Mouse (Mus musculus) embryonic facial prominence, embryonic 12.5 days (tissue): ENCODE results near the gene Rtkn. TPM values are rescaled to one million over a fixed set of nuclear protein-coding genes. Genes with fewer than 3 reads are reported as not detected.

ENCODE experiments used
- ATAC-seq: fragments of 200-750 bp; cut with Nextera tagmentation; 2 replicates; pipeline ENCODE4 v1.8.0; 2017; ENCODE audit not compliant: insufficient number of reproducible peaks, insufficient read depth, low FRiP score, low TSS enrichment
- H3K27ac ChIP-seq: fragments of 300-500 bp; sonication (generic); 2 replicates; pipeline ENCODE4 v1.5.1; 2016; ENCODE audit warnings: mild to moderate bottlenecking
- H3K27me3 ChIP-seq: fragments of 300-500 bp; sonication (generic); 2 replicates; pipeline ENCODE4 v1.6.1; 2016; ENCODE audit warnings: mild to moderate bottlenecking, moderate library complexity
- H3K36me3 ChIP-seq: fragments of 300-500 bp; sonication (generic); 2 replicates; pipeline ENCODE4 v1.6.1; 2016; ENCODE audit warnings: mild to moderate bottlenecking
- H3K4me1 ChIP-seq: fragments of 300-500 bp; sonication (generic); 2 replicates; pipeline ENCODE4 v1.6.1; 2016
- H3K4me2 ChIP-seq: fragments of 300-500 bp; sonication (generic); replicated peaks from 2 replicates; pipeline ENCODE4 v1.6.1; 2016; ENCODE audit warnings: mild to moderate bottlenecking, moderate library complexity
- H3K4me3 ChIP-seq: fragments of 300-500 bp; sonication (generic); 2 replicates; pipeline ENCODE4 v1.5.1; 2016; ENCODE audit warnings: mild to moderate bottlenecking
- H3K9ac ChIP-seq: fragments of 300-500 bp; sonication (generic); 2 replicates; pipeline ENCODE4 v1.6.1; 2016; ENCODE audit warnings: mild to moderate bottlenecking, moderate library complexity
- H3K9me3 ChIP-seq: fragments of 300-500 bp; sonication (generic); 2 replicates; pipeline ENCODE4 v1.6.1; 2016; ENCODE audit warnings: mild to moderate bottlenecking, moderate library complexity
- WGBS: fragments of 180-500 bp; shearing (Covaris S2); methylation state at CpG from one replicate; pipeline ENCODE4 v1.1.7; 2016; 5-methylcytosine and 5-hydroxymethylcytosine counted together
- polyA plus RNA-seq: library from polyadenylated mRNA; unstranded; fragments of >200 nt; fragmentation: Nextera tagmentation; extraction: Ambion mirVana; gene quantifications from 2 replicates; pipeline ENCODE4 v1.2.1, GENCODE M21; 2016

Rtkn gene
- polyA plus RNA-seq: 51.3 and 54.6 TPM in 2 replicates

DNA sequence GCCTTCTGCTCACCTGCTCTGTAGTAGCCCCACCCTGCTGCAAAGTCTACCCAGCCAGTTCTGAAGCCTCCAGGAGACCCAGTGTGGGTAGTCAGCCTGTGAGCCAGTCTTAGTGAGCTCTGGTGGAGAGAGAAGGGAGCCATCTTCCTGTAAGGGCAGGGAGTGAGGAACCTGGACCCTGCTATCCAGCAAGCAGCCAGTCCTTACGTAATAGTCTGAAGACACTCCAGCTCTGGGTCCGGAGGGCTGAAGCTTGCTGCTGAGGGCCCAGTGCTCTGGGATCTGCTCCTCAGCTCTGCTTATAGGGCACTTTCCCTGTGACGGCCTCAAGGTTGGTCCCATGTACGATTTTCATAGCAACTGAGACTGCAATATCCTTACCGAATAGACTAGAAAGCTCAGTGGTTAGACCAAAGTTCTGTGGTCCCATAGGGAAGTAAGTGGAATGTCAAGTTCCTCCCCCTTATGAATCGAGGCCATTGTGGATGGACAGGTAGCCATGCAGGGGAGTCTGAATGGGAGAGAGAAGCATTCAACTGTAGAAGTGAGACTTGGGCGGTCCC is at the start of gene Rtkn:
Gene Rtkn, plus strand, starts transcription at position 513 of the 563 bp plus-strand sequence.
- Histone ChIP-seq H3K27me3 (no peaks in the 10 kb centered on the region), H3K4me1 (peaks cover 38% of the 10 kb centered on the region), H3K36me3 (no peaks in the 10 kb centered on the region), H3K27ac (peak within 1 kb of the TSS; percentile 100), H3K4me2 (peak within 1 kb of the TSS; percentile 70), H3K4me3 (peak within 1 kb of the TSS; percentile 51), H3K9ac (peak within 1 kb of the TSS; percentile 83), H3K9me3 (no peaks in the 10 kb centered on the region)
- ATAC-seq: no peak
- WGBS: 58% methylated on average over 7 of the region's 7 CpGs

DNA sequence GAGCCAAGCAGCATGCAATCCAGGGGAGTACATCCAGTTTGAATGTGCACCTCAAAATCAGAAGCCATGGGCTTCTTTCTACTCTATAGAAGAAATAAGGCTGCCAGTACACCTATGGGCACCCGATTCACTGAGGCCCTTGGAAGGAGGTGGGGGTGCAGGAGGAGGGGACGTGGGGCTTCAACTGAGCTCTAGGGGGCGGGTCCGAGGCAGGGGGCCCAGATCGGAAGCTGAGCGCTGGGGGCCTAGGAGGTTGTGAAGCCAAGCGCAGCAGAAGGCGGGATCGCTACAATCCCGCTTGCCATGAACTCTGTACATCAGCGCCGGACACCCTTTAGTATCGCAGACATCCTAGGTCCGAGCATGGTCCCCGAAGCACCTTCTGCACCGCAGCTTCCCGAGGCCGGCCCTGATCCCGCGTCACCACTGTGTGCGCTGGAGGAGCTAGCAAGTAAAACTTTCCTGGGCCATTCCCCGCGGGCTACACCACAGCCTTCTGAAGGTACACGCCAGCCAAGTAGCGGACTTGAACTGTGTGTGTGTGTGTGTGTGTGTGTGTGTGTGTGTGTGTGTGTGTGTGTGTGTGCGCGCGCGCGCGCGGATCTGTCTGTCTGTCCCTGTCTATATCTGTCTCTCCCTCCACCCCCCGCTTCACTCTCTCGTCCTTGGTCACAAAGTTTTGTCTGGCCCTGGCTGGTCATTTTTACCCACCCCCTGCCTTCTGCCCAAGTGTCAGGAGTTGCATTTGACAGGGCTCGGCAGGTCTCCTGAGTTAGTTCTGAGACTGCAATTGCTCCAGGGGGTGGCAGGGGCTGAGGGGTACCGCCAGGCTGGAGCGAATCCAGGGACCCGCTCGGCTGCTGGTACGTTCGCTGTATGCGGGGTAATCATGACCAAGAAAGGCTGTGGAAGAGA is 48.9 kb upstream of the Rtkn start, which contains the start of gene Lbx2:
Gene Lbx2, plus strand, starts transcription at position 247 of the 915 bp plus-strand sequence.
- no peak within 1 kb of the TSS for H3K27ac ChIP-seq
- H3K27me3 ChIP-seq: peaks cover 90% of the 10 kb centered on the region
- peaks cover 33% of the 10 kb centered on the region for H3K4me1 ChIP-seq
- H3K9ac ChIP-seq: no peak within 1 kb of the TSS
- no peaks in the 10 kb centered on the region for H3K9me3 ChIP-seq
- H3K4me3 ChIP-seq: peak within 1 kb of the TSS; percentile 25
- 5% methylated on average over 42 of the region's 42 CpGs for WGBS
- H3K36me3 ChIP-seq: peaks cover 7% of the 10 kb centered on the region
- ATAC-seq: no peak
- peak within 1 kb of the TSS; percentile 40 for H3K4me2 ChIP-seq

DNA sequence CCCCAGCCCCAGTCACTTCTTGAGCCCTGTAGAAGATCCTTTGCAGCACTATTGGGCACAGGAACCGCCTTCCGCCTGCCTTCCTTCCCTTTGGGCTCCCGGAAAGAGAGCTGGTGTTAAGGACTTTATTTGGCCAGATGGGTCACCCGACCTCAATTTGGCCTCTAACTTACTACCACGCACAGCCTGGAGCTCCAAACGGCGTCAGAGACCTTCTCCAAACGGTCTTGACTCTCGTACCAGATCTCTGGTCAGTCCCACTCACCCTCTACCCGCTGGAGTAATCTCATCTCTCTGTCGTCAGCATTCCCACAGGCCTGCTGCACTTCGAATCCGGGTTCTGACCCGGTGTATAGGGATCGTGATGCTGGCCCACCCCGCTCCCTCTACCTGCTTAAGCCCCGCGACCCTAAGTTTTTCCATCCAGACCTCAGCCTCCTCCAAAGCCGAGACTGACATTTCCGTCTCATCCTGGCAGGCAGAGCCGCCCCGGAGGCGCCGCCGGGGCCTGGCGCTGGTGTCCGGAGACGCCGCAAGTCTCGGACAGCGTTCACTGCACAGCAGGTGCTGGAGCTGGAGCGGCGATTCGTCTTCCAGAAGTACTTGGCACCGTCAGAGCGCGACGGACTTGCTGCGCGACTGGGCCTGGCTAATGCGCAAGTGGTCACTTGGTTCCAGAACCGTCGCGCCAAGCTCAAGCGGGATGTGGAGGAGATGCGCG is 47.9 kb upstream of the Rtkn start:
- H3K4me3 ChIP-seq: peak overlapping the region; percentile 25
- H3K9me3 ChIP-seq: no peaks in the 10 kb centered on the region
- no peak for ATAC-seq
- peak overlapping the region; percentile 40 for H3K4me2 ChIP-seq
- no peak overlapping the region for H3K27ac ChIP-seq
- WGBS: 1% methylated on average over 47 of the region's 47 CpGs
- no peak overlapping the region for H3K9ac ChIP-seq
- H3K4me1 ChIP-seq: peaks cover 33% of the 10 kb centered on the region
- H3K36me3 ChIP-seq: no peaks in the 10 kb centered on the region
- H3K27me3 ChIP-seq: peaks cover 86% of the 10 kb centered on the region

DNA sequence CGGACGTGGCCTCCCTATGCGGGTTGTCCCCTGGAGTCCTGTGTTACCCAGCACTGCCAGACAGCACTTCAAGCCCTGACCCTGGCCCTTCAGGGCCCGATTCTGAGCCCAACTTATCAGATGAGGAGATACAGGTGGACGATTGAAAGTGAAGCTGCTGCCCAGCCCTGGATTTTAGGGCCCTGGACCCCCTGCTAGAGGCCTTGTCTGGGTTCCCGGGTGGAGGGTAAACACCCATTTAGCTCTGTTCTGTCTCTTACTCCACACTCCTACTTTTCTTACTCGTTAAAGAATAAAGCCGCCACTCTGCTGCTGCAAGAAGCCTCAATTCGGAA is 47.4 kb upstream of the Rtkn start:
- no peak overlapping the region for H3K9ac ChIP-seq
- ATAC-seq: no peak
- H3K27ac ChIP-seq: no peak overlapping the region
- H3K4me2 ChIP-seq: peak overlapping the region; percentile 40
- peaks cover 81% of the 10 kb centered on the region for H3K27me3 ChIP-seq
- peaks cover 33% of the 10 kb centered on the region for H3K4me1 ChIP-seq
- peak overlapping the region; percentile 25 for H3K4me3 ChIP-seq
- no peaks in the 10 kb centered on the region for H3K36me3 ChIP-seq
- WGBS: 5% methylated on average over 9 of the region's 9 CpGs
- no peaks in the 10 kb centered on the region for H3K9me3 ChIP-seq

DNA sequence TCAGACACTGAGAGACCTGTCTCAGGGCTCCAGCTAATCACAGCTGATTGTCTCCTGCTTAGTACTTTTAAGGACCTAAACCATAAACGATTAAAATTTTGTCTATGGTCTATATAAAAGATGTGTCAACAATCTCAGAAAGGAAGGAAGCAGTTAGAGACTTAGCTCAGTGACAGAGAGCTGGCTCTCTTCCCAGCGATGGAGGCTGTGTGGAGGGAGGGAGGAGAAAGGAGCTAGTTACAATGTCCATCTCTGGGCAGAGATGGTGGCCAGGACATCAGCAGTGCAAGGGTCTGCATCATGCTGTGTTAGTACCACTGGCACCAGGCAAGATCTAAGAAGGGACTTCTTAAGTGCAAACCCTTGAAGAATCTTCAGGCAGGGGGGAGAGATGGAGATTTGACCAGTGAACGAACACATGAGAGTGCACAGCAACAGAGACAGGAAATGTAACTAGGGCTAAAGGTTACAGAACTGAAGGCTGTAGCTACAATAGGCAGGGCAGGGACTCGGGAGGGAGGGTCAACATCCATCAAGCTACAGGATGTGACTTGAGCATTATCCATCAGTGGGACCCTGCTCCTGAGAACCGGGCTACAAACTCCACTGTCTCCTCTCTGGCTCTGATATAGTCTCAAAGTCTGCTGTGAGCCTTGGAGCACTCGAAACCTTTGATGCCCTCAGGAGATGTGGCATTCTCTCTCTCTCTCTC is 42.7 kb upstream of the Rtkn start:
- H3K9me3 ChIP-seq: no peaks in the 10 kb centered on the region
- peaks cover 41% of the 10 kb centered on the region for H3K27me3 ChIP-seq
- H3K4me1 ChIP-seq: peaks cover 5% of the 10 kb centered on the region; the same call in 1 of the 2 replicates
- ATAC-seq: no peak
- H3K4me2 ChIP-seq: no peak overlapping the region
- H3K9ac ChIP-seq: no peak overlapping the region
- no peak overlapping the region for H3K4me3 ChIP-seq
- H3K27ac ChIP-seq: no peak overlapping the region
- 37% methylated on average over 6 of the region's 6 CpGs for WGBS
- no peaks in the 10 kb centered on the region for H3K36me3 ChIP-seq

DNA sequence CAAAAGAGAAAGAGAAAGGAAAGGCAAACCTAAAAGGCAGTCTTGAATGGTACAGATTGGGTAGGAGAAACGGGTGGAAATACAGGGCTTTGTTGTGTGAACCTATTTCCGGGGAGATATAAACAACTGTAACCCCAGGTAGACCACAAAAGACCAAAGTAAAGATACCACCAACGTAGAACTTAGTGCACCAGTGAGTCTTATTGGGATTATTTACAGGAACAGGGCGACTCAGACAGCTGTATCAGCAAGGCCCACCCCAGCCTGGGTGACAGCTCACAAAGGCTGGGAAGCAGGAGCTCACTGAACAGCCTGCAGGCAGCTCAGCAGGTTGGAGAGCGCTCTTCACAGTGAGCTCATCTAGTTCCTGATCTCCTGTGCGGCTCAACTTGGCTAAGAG is 39.3 kb upstream of the Rtkn start:
- Histone ChIP-seq H3K27ac (no peak overlapping the region), H3K4me1 (no peaks in the 10 kb centered on the region), H3K36me3 (no peaks in the 10 kb centered on the region), H3K4me3 (no peak overlapping the region), H3K9ac (no peak overlapping the region), H3K4me2 (no peak overlapping the region), H3K9me3 (no peaks in the 10 kb centered on the region), H3K27me3 (peaks cover 11% of the 10 kb centered on the region)
- 51% methylated on average over 6 of the region's 6 CpGs for WGBS
- no peak for ATAC-seq

DNA sequence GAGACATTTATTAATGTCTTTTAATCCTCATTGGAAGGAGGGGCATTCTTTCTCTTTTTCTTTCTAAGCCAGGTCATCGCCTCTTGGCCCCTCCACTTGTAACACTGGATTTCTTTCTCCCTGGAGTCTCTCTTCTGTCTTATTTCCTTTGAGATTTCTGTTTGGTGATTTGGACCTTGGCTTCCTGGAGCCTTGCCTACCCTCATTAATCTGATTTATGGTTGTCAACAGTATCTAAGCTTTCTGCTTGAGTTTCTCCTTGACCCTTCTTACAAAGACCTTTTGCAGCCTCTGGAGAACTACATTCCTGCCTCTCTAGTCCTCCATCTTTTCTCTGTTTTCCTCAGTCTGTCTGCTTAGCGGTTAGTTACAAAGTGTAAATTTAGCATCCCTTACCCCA is 36.9 kb upstream of the Rtkn start:
- Histone ChIP-seq H3K4me2 (no peak overlapping the region), H3K27ac (no peak overlapping the region), H3K4me3 (no peak overlapping the region), H3K9ac (no peak overlapping the region), H3K27me3 (peaks cover 13% of the 10 kb centered on the region; the same call in 1 of the 2 replicates), H3K9me3 (no peaks in the 10 kb centered on the region), H3K4me1 (peaks cover 11% of the 10 kb centered on the region), H3K36me3 (no peaks in the 10 kb centered on the region)
- no peak for ATAC-seq
- WGBS: 82% methylated on average over 2 of the region's 2 CpGs

DNA sequence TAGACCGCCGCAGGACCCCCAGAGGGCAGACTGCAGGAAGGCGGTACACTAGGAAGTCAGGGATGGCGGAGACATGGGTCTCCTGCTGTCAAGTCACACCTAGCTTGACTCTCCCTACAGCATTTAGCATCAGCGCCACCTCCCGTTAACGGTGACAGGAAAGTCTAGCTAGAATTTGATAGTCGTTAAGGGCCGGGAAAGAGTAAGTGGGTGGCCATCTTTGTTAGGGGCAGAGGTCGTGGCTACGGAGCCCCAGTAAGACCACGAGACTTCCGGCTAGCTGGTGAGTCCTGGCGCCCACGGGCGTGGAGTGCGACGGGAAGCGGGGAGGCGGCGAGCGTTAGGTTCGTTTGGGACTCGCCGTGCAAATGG is 34.0 kb upstream of the Rtkn start, which contains the start of the genes Ccdc142 and Gm42688:
Gene Ccdc142, plus strand, starts transcription at position 286 of the 372 bp plus-strand sequence.
Gene Gm42688, plus strand, starts transcription at position 302 of the 372 bp plus-strand sequence.
- WGBS: under 1% methylated on average over 25 of the region's 25 CpGs
- H3K4me1 ChIP-seq: peaks cover 12% of the 10 kb centered on the region
- peak within 1 kb of the TSS; percentile 50 for H3K4me3 ChIP-seq
- H3K36me3 ChIP-seq: peaks cover 7% of the 10 kb centered on the region; the same call in 1 of the 2 replicates
- H3K27ac ChIP-seq: peak within 1 kb of the TSS; percentile 56
- ATAC-seq: peak; percentile 76
- H3K9me3 ChIP-seq: no peaks in the 10 kb centered on the region
- peaks cover 9% of the 10 kb centered on the region; the same call in 1 of the 2 replicates for H3K27me3 ChIP-seq
- H3K4me2 ChIP-seq: peak within 1 kb of the TSS; percentile 97
- H3K9ac ChIP-seq: peak within 1 kb of the TSS; percentile 82

DNA sequence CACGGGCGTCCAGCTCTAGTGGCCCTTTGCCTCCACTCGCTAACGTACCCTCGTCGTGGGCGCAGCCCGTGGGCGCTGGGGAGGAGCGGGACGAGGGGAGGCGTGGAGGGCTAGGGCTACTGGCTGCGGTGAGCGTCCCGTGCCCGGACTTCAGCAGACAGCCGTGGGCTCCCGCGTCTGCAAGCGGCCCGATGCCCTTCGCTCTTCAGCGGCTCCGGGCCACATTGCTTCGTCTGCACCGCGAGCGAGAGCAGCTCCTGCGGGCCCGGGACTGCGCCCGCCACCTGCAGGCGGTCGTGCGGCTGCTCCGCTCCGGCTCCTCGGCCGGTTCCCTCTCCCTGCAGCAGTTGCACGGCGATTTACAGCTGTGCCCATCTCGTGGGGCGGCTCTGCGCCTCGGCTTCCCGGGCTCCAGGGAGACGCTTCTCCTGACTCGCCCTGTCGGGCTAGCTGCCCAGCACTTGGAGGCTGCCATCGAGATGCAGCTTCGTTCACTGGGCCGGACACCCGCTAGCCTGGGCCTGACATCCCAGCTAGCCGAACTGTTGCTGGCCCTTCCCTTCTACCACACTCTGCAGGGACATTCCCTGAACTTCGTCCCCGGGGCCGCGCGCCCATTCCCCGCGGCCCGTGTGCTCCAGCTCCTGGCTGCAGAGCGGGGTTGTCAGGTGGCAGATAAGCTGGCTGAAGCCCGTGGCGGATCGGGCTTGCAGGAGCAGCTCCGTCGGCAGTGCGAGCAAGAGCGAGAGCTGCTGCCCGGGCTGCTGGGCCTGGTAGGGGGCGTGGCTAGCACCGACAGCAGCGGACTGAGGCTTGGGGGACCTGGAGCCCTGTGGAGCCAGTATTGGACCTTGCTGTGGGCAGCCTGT is 33.3 kb upstream of the Rtkn start:
- H3K9ac ChIP-seq: peak overlapping the region; percentile 82
- H3K9me3 ChIP-seq: no peaks in the 10 kb centered on the region
- H3K4me1 ChIP-seq: peaks cover 12% of the 10 kb centered on the region
- peak overlapping the region; percentile 97 for H3K4me2 ChIP-seq
- 1% methylated on average over 72 of the region's 74 CpGs for WGBS
- H3K4me3 ChIP-seq: peak overlapping the region; percentile 50
- peaks cover 7% of the 10 kb centered on the region; the same call in 1 of the 2 replicates for H3K27me3 ChIP-seq
- H3K36me3 ChIP-seq: peaks cover 7% of the 10 kb centered on the region; the same call in 1 of the 2 replicates
- peak overlapping the region; percentile 56 for H3K27ac ChIP-seq
- ATAC-seq: peak; percentile 82

DNA sequence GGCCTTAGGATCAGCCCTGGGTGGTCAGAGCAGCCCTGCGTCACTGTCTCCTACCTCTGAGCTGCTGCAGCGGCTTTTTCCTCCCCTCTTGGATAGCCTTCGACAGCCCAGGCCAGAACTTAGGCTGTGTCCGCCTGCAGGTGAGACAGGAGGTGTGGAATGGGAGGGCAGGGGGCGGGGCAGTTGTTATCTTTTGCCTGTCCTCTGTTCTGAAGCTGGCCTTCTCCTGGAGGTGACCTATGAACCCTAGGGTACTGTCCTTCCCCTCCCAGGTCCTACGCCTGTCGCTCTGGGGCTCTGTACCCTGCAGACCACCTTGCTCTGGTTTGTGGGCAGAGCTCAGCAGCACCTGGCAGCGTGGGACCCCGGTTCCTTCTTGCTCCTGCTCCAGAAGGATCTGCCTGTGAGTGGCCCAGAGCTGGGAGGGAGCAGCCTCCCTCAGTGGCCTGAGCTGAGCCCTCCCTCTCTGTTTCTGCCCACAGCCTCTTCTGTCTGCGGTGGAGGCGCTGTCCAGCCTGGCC is 32.1 kb upstream of the Rtkn start:
- Histone ChIP-seq H3K36me3 (peaks cover 7% of the 10 kb centered on the region; the same call in 1 of the 2 replicates), H3K9me3 (no peaks in the 10 kb centered on the region), H3K4me3 (peak overlapping the region; percentile 50; the same call in 1 of the 2 replicates), H3K4me2 (peak overlapping the region; percentile 97), H3K4me1 (peaks cover 19% of the 10 kb centered on the region), H3K27ac (no peak overlapping the region), H3K27me3 (peaks cover 7% of the 10 kb centered on the region; the same call in 1 of the 2 replicates), H3K9ac (peak overlapping the region; percentile 82; the same call in 1 of the 2 replicates)
- WGBS: 46% methylated on average over 11 of the region's 11 CpGs
- no peak for ATAC-seq
